Mouse (Mus musculus) embryonic facial prominence, embryonic 10.5 days (tissue): ENCODE measurements around the gene Rnf187. TPM values are rescaled to one million over a fixed set of nuclear protein-coding genes. Genes with fewer than 3 reads are reported as not detected.
A peak's percentile ranks its signal among the peaks of the same experiment; 100 is the strongest.

Experiments used
- DNase-seq: peaks from one replicate; pipeline ENCODE4 v3.0.0-alpha.2; 2017; ENCODE audit warnings: low spot score
- H3K27ac ChIP-seq: fragments of 300-500 bp; sonication (generic); replicated peaks from 2 replicates; pipeline ENCODE4 v1.5.1; 2016; ENCODE audit warnings: mild to moderate bottlenecking
- H3K27me3 ChIP-seq: fragments of 300-500 bp; sonication (generic); replicated peaks from 2 replicates; pipeline ENCODE4 v1.6.1; 2016; ENCODE audit warnings: low read depth, mild to moderate bottlenecking; ENCODE audit not compliant: poor library complexity, severe bottlenecking
- H3K36me3 ChIP-seq: fragments of 300-500 bp; sonication (generic); replicated peaks from 2 replicates; pipeline ENCODE4 v1.6.1; 2016; ENCODE audit warnings: mild to moderate bottlenecking, moderate library complexity
- H3K4me1 ChIP-seq: fragments of 300-500 bp; sonication (generic); 2 replicates; pipeline ENCODE4 v1.6.1; 2016
- H3K4me3 ChIP-seq: fragments of 300-500 bp; sonication (generic); 2 replicates; pipeline ENCODE4 v1.5.1; 2016; ENCODE audit warnings: mild to moderate bottlenecking, moderate library complexity
- H3K9me3 ChIP-seq: fragments of 300-500 bp; sonication (generic); 2 replicates; pipeline ENCODE4 v1.6.1; 2016; ENCODE audit warnings: mild to moderate bottlenecking
- WGBS: fragments of 180-500 bp; shearing (Covaris S2); methylation state at CpG from one replicate; pipeline ENCODE4 v1.1.7; 2016; 5-methylcytosine and 5-hydroxymethylcytosine counted together
- polyA plus RNA-seq: library from polyadenylated mRNA; unstranded; fragments of >200 nt; fragmentation: Nextera tagmentation; extraction: Ambion mirVana; gene quantifications from 2 replicates; pipeline ENCODE4 v1.2.1, GENCODE M21; 2016

Rnf187 gene
- polyA plus RNA-seq = 255 and 258 TPM in 2 replicates

GRCm38 (mm10) chr11:58938322-58939087, at the start of gene Rnf187:
Gene Rnf187, minus strand, starts transcription at chr11:58938916.
- WGBS = under 1% methylated on average over 95 of the region's 95 CpGs

GRCm38 (mm10) chr11:58985299-58985917, 46.7 kb upstream of the Rnf187 start:
- peaks cover 14% of the 10 kb centered on the region for H3K4me1 ChIP-seq
- H3K27me3 ChIP-seq = no peaks in the 10 kb centered on the region
- no peaks in the 10 kb centered on the region for H3K9me3 ChIP-seq
- H3K4me3 ChIP-seq = no peak overlapping the region
- no peak overlapping the region for H3K27ac ChIP-seq
- no peak for DNase-seq
- WGBS = 93% methylated on average over 3 of the region's 3 CpGs
- peaks cover 94% of the 10 kb centered on the region for H3K36me3 ChIP-seq

More at GRCm38 (mm10) chr11:58938322-58939087, at the start of gene Rnf187:
- Histone ChIP-seq H3K27ac (peak within 1 kb of the TSS; percentile 96), H3K27me3 (0 out of 2 replicates have a peak, but pooled peaks cover 3% of the 10 kb centered on the region), H3K9me3 (no peaks in the 10 kb centered on the region), H3K36me3 (peaks cover 36% of the 10 kb centered on the region), H3K4me1 (peaks cover 22% of the 10 kb centered on the region), H3K4me3 (peak within 1 kb of the TSS; percentile 97)
- DNase-seq = peak; percentile 94

GRCm38 (mm10) chr11:58984657-58985056, 45.9 kb upstream of the Rnf187 start:
- H3K27ac ChIP-seq = no peak overlapping the region
- H3K9me3 ChIP-seq = no peaks in the 10 kb centered on the region
- WGBS = 92% methylated on average over 7 of the region's 7 CpGs
- peaks cover 87% of the 10 kb centered on the region for H3K36me3 ChIP-seq
- H3K27me3 ChIP-seq = no peaks in the 10 kb centered on the region
- DNase-seq = no peak
- peaks cover 22% of the 10 kb centered on the region for H3K4me1 ChIP-seq
- H3K4me3 ChIP-seq = no peak overlapping the region

- no peak for DNase-seq
- WGBS = 88% methylated on average over 6 of the region's 6 CpGs
These were observed 45.1 kb upstream of the Rnf187 start for GRCm38 (mm10) chr11:58983691-58984341.

GRCm38 (mm10) chr11:58982471-58983097, 43.9 kb upstream of the Rnf187 start:
- Histone ChIP-seq H3K27me3 (no peaks in the 10 kb centered on the region), H3K4me1 (peaks cover 36% of the 10 kb centered on the region), H3K27ac (no peak overlapping the region; the same call in 1 of the 2 replicates), H3K9me3 (no peaks in the 10 kb centered on the region), H3K36me3 (peaks cover 66% of the 10 kb centered on the region), H3K4me3 (no peak overlapping the region)
- DNase-seq = no peak
- WGBS = 86% methylated on average over 18 of the region's 18 CpGs

More at GRCm38 (mm10) chr11:58983691-58984341, 45.1 kb upstream of the Rnf187 start:
- Histone ChIP-seq H3K36me3 (peaks cover 78% of the 10 kb centered on the region), H3K4me3 (no peak overlapping the region), H3K4me1 (peaks cover 30% of the 10 kb centered on the region), H3K9me3 (no peaks in the 10 kb centered on the region), H3K27ac (no peak overlapping the region), H3K27me3 (no peaks in the 10 kb centered on the region)

GRCm38 (mm10) chr11:58981541-58982447, 43.1 kb upstream of the Rnf187 start:
- Histone ChIP-seq H3K27ac (no peak overlapping the region; the same call in 1 of the 2 replicates), H3K36me3 (peaks cover 58% of the 10 kb centered on the region), H3K4me1 (peaks cover 41% of the 10 kb centered on the region), H3K4me3 (no peak overlapping the region), H3K9me3 (no peaks in the 10 kb centered on the region), H3K27me3 (no peaks in the 10 kb centered on the region)
- WGBS = 68% methylated on average over 14 of the region's 14 CpGs
- DNase-seq = peak; percentile 38

- Histone ChIP-seq H3K36me3 (peaks cover 50% of the 10 kb centered on the region), H3K4me1 (peaks cover 48% of the 10 kb centered on the region), H3K9me3 (no peaks in the 10 kb centered on the region), H3K27me3 (no peaks in the 10 kb centered on the region), H3K4me3 (no peak overlapping the region), H3K27ac (no peak overlapping the region)
- DNase-seq = no peak
- 69% methylated on average over 5 of the region's 5 CpGs for WGBS
These were observed 41.8 kb upstream of the Rnf187 start for GRCm38 (mm10) chr11:58980381-58980990.

GRCm38 (mm10) chr11:58979661-58980060, 40.9 kb upstream of the Rnf187 start:
- Histone ChIP-seq H3K4me3 (peak overlapping the region; percentile 93), H3K4me1 (peaks cover 48% of the 10 kb centered on the region), H3K36me3 (peaks cover 48% of the 10 kb centered on the region), H3K27ac (no peak overlapping the region; the same call in 1 of the 2 replicates), H3K27me3 (no peaks in the 10 kb centered on the region), H3K9me3 (no peaks in the 10 kb centered on the region)
- WGBS = 81% methylated on average over 7 of the region's 7 CpGs
- no peak for DNase-seq

GRCm38 (mm10) chr11:58979183-58979582, 40.5 kb upstream of the Rnf187 start:
- peaks cover 48% of the 10 kb centered on the region for H3K4me1 ChIP-seq
- H3K4me3 ChIP-seq = peak overlapping the region; percentile 93
- no peak for DNase-seq
- H3K27ac ChIP-seq = no peak overlapping the region; the same call in 1 of the 2 replicates
- peaks cover 48% of the 10 kb centered on the region for H3K36me3 ChIP-seq
- H3K9me3 ChIP-seq = no peaks in the 10 kb centered on the region
- 75% methylated on average over 3 of the region's 3 CpGs for WGBS
- no peaks in the 10 kb centered on the region for H3K27me3 ChIP-seq

- no peak for DNase-seq
- peaks cover 47% of the 10 kb centered on the region for H3K36me3 ChIP-seq
- peak overlapping the region; percentile 93 for H3K4me3 ChIP-seq
- H3K27me3 ChIP-seq = no peaks in the 10 kb centered on the region
- H3K9me3 ChIP-seq = no peaks in the 10 kb centered on the region
- H3K27ac ChIP-seq = peak overlapping the region; percentile 86
- 3% methylated on average over 5 of the region's 5 CpGs for WGBS
- peaks cover 48% of the 10 kb centered on the region for H3K4me1 ChIP-seq
These were observed 40.0 kb upstream of the Rnf187 start for GRCm38 (mm10) chr11:58978706-58979030.

- peak within 1 kb of the TSS; percentile 93 for H3K4me3 ChIP-seq
- DNase-seq = peak; percentile 83
- H3K4me1 ChIP-seq = peaks cover 48% of the 10 kb centered on the region
- peaks cover 42% of the 10 kb centered on the region for H3K36me3 ChIP-seq
- under 1% methylated on average over 64 of the region's 64 CpGs for WGBS
- no peaks in the 10 kb centered on the region for H3K9me3 ChIP-seq
- H3K27me3 ChIP-seq = no peaks in the 10 kb centered on the region
- peak within 1 kb of the TSS; percentile 86 for H3K27ac ChIP-seq
These were observed 39.5 kb upstream of the Rnf187 start, which contains the start of gene Trim11 for GRCm38 (mm10) chr11:58978027-58978705. Gene Trim11, plus strand, starts transcription at chr11:58978093.
